Mouse (Mus musculus): ENCODE data around the gene Kif26b. TPM values are rescaled to one million over a fixed set of nuclear protein-coding genes. Genes with fewer than 3 reads are reported as not detected.

Kif26b gene
- polyA plus RNA-seq, 1 experiment = 0.15 TPM

DNA sequence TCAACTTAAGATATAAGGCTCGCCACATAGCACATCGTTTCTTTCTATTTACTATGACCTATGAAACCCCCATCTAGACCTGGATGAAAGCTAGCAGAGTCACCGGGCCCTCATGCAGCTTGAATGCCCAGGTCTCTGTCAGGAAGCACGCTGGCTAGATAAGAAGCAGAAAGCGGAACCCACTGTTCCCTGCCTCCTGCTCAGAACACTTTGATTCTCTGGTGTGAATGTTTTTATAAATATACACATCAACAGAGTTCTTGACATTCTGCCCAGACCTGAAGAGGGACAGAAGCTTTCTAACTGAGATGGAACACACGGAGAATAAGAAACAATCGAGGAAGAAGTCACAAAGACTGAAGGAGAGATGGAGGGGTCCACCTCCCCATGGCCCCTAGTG, 311.4 kb downstream of the Kif26b start:
- TF ChIP-seq CTCF (IDR thresholded peaks at IDR 0.05; ENCODE audit: low read depth, low read length) = no peak
- TF ChIP-seq POLR2A (IDR thresholded peaks at IDR 0.05; ENCODE audit: borderline replicate concordance, low read depth, low read length) = no peak
- no peak overlapping the region for H3K27ac ChIP-seq (ENCODE audit: insufficient read depth, low read depth, low read length)
- no peaks in the 10 kb centered on the region for H3K4me1 ChIP-seq (ENCODE audit: control insufficient read depth, insufficient read depth, low read length)
- no peak overlapping the region for H3K4me3 ChIP-seq (ENCODE audit: insufficient read depth, low read length)

DNA sequence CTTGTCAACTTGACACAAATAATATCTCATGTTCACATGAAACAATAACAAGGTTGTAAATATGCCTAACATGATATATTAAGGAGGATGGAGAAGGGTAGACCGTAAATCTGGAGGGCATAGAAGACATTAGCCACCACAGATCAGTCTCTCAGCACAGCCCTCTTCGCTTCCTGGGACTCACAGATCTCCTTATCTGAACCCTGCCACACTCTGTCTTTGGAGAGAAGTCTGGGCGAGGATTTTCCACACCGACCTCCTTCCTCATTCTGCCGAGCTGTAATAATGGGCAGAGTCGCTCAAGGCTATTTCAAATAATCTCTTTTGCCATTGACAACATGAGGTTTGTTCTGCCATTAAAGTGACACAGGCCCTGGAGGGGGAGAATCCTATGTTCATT, 315.9 kb downstream of the Kif26b start:
- H3K4me3 ChIP-seq (ENCODE audit: insufficient read depth, low read length) = no peak overlapping the region
- no peak overlapping the region for H3K27ac ChIP-seq (ENCODE audit: insufficient read depth, low read depth, low read length)
- no peaks in the 10 kb centered on the region for H3K4me1 ChIP-seq (ENCODE audit: control insufficient read depth, insufficient read depth, low read length)
- TF ChIP-seq POLR2A (IDR thresholded peaks at IDR 0.05; ENCODE audit: borderline replicate concordance, low read depth, low read length) = no peak

DNA sequence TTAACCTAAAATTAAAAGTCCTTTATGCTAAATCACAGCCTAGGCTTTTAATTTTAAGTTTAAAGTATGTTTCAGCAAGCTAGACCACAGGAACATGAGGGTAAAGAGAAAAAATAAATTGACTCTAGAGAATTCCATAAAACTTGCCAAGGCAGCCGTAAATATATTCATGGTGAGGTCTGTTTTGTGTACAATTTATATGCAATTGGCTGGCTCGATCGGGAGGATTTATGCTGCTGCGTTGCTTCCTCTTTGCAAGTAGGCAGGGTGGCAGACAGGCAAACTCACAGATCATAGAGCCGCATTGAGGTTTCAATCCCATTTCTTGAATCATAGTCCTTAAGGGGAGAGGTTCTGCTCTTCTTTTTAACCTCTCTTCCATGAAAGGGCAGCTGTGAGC, 318.6 kb downstream of the Kif26b start:
- no peak overlapping the region for H3K4me3 ChIP-seq (ENCODE audit: insufficient read depth, low read length)
- H3K4me1 ChIP-seq (ENCODE audit: control insufficient read depth, insufficient read depth, low read length) = no peaks in the 10 kb centered on the region
- no peak overlapping the region for H3K27ac ChIP-seq (ENCODE audit: insufficient read depth, low read depth, low read length)
- TF ChIP-seq POLR2A (IDR thresholded peaks at IDR 0.05; ENCODE audit: borderline replicate concordance, low read depth, low read length) = no peak
- no peak for TF ChIP-seq CTCF (IDR thresholded peaks at IDR 0.05; ENCODE audit: low read depth, low read length)

DNA sequence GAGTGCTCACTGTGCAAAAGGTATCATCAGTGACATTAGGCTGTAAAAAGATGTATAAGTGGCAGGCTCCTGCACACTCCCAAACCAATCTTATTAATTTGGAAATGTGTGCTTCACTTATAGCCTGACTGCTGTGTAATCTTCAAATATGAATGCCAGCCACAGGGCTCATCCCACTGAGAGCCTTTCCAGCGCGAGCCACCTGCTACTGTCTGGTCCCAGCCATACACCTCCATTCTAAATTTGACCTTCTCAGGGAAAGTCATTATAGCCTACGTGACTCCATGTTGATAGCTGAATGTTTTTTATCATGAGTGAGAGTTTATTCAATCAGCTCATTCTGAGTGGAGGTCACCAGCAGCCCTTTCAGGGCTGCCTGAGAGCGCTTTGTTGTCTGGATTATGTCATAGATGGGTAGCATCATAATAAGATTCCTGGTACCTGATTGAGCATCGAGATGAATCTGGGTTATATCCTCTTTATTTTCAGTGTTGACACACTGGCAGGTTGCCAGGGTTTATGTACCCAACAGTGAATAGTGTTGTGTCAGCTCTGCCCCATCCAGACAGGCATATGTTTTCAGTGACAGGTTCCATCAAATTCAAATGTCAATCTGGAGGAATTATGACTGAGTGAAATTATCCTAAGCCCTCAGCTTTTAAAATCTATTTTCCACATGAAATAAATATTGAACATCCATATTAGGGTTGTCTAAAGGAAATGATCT, 319.6 kb downstream of the Kif26b start:
- no peak overlapping the region for H3K27ac ChIP-seq (ENCODE audit: insufficient read depth, low read depth, low read length)
- TF ChIP-seq CTCF (IDR thresholded peaks at IDR 0.05; ENCODE audit: low read depth, low read length) (no peak), POLR2A (IDR thresholded peaks at IDR 0.05; ENCODE audit: borderline replicate concordance, low read depth, low read length) (no peak)
- H3K4me1 ChIP-seq (ENCODE audit: control insufficient read depth, insufficient read depth, low read length) = no peaks in the 10 kb centered on the region
- no peak overlapping the region for H3K4me3 ChIP-seq (ENCODE audit: insufficient read depth, low read length)

DNA sequence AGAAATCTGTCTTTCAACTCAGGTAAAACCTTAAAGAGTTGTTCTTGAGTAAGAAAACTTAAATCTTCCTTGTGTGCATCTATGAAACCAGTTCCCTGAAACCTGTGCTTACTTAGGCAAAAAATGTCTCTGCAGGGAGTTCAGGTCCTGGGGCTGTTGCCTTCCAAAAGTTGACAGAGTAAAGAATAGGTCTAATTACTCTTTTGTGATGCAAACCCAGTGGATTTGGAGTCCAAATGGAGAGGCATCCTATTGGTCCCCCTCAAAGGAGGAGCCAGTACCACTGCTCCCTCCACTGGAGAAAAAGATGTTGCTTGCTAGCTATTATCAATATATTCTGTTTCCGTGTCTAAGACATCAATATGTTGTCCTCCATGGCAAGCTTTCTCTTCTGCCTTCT, 321.6 kb downstream of the Kif26b start:
- no peaks in the 10 kb centered on the region for H3K4me1 ChIP-seq (ENCODE audit: control insufficient read depth, insufficient read depth, low read length)
- TF ChIP-seq POLR2A (IDR thresholded peaks at IDR 0.05; ENCODE audit: borderline replicate concordance, low read depth, low read length) = no peak
- no peak for TF ChIP-seq CTCF (IDR thresholded peaks at IDR 0.05; ENCODE audit: low read depth, low read length)
- H3K4me3 ChIP-seq (ENCODE audit: insufficient read depth, low read length) = no peak overlapping the region
- H3K27ac ChIP-seq (ENCODE audit: insufficient read depth, low read depth, low read length) = no peak overlapping the region

DNA sequence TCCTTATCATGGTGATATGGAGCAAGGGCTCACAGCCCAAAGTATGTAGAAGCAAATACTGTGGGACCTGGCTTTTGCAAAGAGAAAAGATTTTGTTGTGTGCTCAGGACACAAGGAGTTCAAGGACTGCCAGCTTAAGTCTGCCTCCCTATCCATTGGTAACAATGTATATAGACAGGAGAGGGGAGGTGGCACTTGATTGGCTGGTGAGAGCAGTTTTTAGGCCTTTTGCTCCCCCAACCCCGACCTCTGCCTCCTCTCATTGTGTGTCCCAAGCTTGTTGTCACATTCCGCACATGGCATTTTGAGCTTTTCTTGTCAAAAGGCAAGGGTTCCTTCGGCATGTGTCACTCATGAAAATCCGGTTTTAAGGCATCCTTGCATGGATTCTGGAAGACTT, 326.0 kb downstream of the Kif26b start:
- no peak overlapping the region for H3K4me3 ChIP-seq (ENCODE audit: insufficient read depth, low read length)
- H3K27ac ChIP-seq (ENCODE audit: insufficient read depth, low read depth, low read length) = no peak overlapping the region
- no peak for TF ChIP-seq POLR2A (IDR thresholded peaks at IDR 0.05; ENCODE audit: borderline replicate concordance, low read depth, low read length)
- TF ChIP-seq CTCF (IDR thresholded peaks at IDR 0.05; ENCODE audit: low read depth, low read length) = no peak
- H3K4me1 ChIP-seq (ENCODE audit: control insufficient read depth, insufficient read depth, low read length) = no peaks in the 10 kb centered on the region

DNA sequence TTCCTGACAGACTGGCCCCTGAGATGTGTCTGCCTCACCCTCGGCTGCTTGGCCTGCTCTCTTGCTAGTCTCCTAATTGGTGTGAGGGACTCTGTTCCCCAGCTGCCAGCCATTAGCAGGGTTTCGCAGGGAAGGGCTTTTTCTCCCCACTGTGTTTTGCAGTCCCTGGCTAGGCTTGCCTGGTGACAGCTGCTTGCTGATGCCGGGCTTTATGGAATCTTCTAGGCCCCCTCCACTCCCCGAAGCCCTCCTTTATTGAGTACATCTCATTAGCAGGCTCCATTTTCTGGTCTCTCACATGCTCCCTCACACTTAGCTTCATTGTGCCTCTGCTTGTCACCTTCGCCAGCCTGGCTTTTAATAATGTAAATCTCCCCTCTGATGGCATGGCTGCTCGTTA, 327.0 kb downstream of the Kif26b start:
- Histone ChIP-seq H3K4me1 (ENCODE audit: control insufficient read depth, insufficient read depth, low read length) (no peaks in the 10 kb centered on the region), H3K27ac (ENCODE audit: insufficient read depth, low read depth, low read length) (no peak overlapping the region), H3K4me3 (ENCODE audit: insufficient read depth, low read length) (no peak overlapping the region)
- TF ChIP-seq POLR2A (IDR thresholded peaks at IDR 0.05; ENCODE audit: borderline replicate concordance, low read depth, low read length) = no peak
- TF ChIP-seq CTCF (IDR thresholded peaks at IDR 0.05; ENCODE audit: low read depth, low read length) = no peak

DNA sequence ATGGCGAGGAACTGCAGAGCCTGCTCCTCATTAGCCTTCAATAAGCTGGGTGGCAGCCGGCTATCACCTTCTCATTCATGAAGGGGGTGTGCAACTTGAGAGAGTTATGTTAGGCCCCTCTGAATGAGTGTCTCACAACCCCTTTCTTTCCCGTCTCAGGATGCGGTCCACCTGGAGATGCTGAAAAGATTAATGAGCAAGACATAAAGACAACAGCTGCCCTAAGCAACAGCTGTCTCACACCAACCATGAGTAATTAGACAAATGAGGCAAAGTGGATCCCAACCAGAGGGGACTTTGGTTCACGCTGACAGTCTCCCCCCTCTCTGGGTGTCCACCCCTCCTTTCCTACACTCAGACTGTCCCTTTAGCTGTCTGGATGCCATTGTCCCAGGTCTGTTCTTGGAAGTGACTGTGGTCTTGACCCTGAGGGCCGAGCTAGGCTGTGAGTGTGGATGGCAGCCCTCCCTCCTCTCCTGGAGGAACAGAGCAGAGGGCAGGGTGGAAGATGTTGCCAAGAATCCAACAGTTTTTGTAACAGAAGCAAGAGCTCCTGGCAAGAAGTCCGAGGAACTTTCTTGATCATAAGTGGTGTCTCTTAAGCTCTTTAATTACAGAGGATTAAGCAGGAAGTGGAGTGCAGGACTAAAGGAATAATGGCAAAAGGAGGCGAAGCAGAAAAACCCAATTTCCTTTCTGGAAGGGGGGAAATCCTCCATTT, 331.9 kb downstream of the Kif26b start:
- H3K4me1 ChIP-seq (ENCODE audit: control insufficient read depth, insufficient read depth, low read length) = no peaks in the 10 kb centered on the region
- no peak overlapping the region for H3K27ac ChIP-seq (ENCODE audit: insufficient read depth, low read depth, low read length)
- H3K4me3 ChIP-seq (ENCODE audit: insufficient read depth, low read length) = no peak overlapping the region
- no peak for TF ChIP-seq CTCF (IDR thresholded peaks at IDR 0.05; ENCODE audit: low read depth, low read length)
- no peak for TF ChIP-seq POLR2A (IDR thresholded peaks at IDR 0.05; ENCODE audit: borderline replicate concordance, low read depth, low read length)

DNA sequence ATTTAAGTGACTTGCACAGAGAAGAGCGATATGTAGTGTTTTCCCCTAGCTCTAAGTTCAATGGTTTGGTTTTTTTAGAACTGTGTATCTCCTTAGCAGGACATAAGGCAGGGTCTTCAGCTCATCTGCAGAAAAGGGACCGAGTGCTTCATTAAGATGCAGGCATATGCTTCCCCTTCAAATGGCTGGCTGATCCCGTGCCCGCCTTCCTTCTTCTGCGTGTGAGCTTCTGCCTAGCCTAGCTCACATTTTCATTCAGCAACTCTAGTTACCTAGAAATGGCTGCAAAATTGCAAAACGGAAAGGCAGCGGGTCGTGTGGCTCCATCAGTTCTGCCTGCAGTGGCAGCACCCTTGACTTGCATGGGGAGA, 332.5 kb downstream of the Kif26b start:
- TF ChIP-seq CTCF (IDR thresholded peaks at IDR 0.05; ENCODE audit: low read depth, low read length) (no peak), POLR2A (IDR thresholded peaks at IDR 0.05; ENCODE audit: borderline replicate concordance, low read depth, low read length) (no peak)
- H3K4me1 ChIP-seq (ENCODE audit: control insufficient read depth, insufficient read depth, low read length) = no peaks in the 10 kb centered on the region
- no peak overlapping the region for H3K4me3 ChIP-seq (ENCODE audit: insufficient read depth, low read length)
- H3K27ac ChIP-seq (ENCODE audit: insufficient read depth, low read depth, low read length) = no peak overlapping the region

DNA sequence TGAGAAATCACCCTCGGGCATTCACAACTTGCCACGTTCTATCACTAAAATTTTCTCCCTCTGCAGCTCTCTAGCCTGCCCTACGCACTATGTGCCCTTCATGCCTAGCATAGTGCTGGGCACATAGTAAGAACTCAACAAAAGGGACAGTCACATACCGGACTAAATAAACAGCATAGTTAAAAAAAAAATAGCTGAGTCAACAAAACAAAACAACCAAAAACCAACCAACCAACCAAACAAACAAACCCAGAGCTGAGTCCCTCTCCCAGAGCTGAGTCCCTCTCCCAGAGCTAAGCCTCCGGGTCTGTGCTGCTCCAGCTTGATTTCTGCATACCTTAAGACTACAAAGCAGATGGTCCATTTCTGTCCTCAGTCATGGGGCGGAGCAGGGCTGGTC, 334.8 kb downstream of the Kif26b start:
- H3K4me1 ChIP-seq (ENCODE audit: control insufficient read depth, insufficient read depth, low read length) = no peaks in the 10 kb centered on the region
- TF ChIP-seq CTCF (IDR thresholded peaks at IDR 0.05; ENCODE audit: low read depth, low read length) (no peak), POLR2A (IDR thresholded peaks at IDR 0.05; ENCODE audit: borderline replicate concordance, low read depth, low read length) (no peak)

More for the DNA sequence above, 334.8 kb downstream of the Kif26b start:
- no peak overlapping the region for H3K4me3 ChIP-seq (ENCODE audit: insufficient read depth, low read length)
- no peak overlapping the region for H3K27ac ChIP-seq (ENCODE audit: insufficient read depth, low read depth, low read length)
